ENCODE assay signal across 18 mouse cellular contexts in the genomic region with DNA sequence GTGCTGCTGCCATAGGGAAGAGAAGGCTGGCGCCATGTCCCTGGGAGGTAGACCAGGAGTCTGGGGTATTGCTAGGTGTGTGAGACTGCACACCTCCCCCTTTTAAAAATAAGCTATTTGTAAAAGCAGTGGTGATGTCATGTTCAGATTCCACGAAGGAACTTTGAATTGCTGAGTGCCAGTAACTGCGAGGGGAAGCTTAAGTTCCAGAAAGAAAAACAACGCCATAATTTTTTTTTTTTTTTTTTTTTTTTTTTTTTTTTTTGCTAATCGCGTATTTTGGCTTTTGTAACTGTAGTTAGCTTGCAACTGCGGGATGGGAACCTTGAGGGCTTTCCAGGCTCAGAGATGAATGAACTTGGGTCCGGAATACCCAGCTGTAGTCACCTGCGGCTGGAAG.
"Had no signal": no experiment of that assay in that cellular context is flagged by ENCODE, and none has a peak within 500 bp of the region (broad histone marks: within the 10 kb centered on the region; RNA-seq: fewer than 3 reads in every experiment).

No protein-coding gene starts in this region.

- H3K9me3 ChIP-seq: limb, embryonic 12.5 days; limb, embryonic 15.5 days; neural tube, embryonic 12.5 days; neural tube, embryonic 15.5 days had no signal

- H3K9ac ChIP-seq: limb, embryonic 12.5 days; limb, embryonic 15.5 days; liver, embryonic 14.5 days; liver, postnatal 0 days; neural tube, embryonic 12.5 days had no signal

- H3K27ac ChIP-seq: limb, embryonic 15.5 days; liver, embryonic 14.5 days; neural tube, embryonic 12.5 days; neural tube, embryonic 15.5 days; stomach, postnatal 0 days had no signal

- H3K27me3 ChIP-seq: limb, embryonic 12.5 days; limb, embryonic 15.5 days; neural tube, embryonic 12.5 days; neural tube, embryonic 15.5 days had no signal

- DNase-seq: kidney, adult 9 months; kidney, postnatal 14 days; kidney, postnatal 4 days; left cerebral cortex, postnatal 4 days; liver, postnatal 0 days; lung, embryonic 14.5 days; midbrain, embryonic 14.5 days; right cerebral cortex, adult 18-20 months; right cerebral cortex, postnatal 14 days; right cerebral cortex, postnatal 4 days; thymus, adult 18-20 months; thymus, postnatal 36 days had no signal
